Mouse (Mus musculus): ENCODE results near the gene Pla2g16.

The Pla2g16 gene

DNA sequence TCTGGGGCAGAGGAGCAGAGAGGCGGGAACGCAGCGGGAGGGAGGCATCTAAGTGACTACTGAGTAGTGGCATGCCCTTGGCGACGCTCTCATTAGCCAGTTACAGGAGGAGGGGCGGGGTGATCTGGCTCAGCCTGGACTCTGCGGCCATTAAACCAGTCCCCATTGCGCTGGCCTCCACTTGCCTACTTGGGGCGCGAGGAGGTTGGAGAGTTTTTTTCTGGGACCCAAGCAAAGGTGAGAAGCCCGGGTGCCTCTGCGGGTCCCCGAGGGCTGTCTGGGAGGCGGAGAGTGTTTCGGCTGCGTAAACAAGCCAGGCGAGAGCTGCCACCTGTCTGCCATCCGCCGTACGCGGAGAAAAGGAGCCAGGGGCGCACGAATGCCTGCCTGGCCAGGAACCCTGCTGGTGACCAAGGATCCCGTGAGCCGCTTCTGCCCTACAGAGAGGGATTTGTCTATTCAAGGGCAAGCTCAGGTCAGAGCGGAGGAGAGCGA is at the start of gene Pla2g16:
Pla2g16 (plus strand) TSS at position 132 of the 495 bp plus-strand sequence.
- peak; percentile 63 for DNase-seq (ENCODE audit: low read depth)

DNA sequence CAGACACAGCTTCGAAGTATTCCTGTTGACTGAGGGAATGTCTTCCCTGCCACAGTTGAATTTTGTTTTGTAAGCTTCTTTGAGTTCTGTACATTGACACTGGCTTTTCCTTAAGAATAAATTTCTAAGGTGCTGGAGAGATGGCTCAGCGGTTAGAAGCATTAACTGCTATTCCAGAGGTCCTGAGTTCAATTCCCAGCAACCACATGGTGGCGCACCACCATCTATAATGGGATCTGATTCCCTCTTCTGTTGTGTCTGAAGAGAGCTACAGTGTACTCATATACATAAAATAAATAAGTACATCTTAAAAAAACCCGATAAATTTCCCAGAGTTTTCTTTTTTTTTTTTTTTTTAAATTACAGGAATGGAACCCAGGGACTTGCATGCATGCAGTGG is 49.2 kb upstream of the Pla2g16 start:
- no peak for DNase-seq (ENCODE audit: low read depth)

DNA sequence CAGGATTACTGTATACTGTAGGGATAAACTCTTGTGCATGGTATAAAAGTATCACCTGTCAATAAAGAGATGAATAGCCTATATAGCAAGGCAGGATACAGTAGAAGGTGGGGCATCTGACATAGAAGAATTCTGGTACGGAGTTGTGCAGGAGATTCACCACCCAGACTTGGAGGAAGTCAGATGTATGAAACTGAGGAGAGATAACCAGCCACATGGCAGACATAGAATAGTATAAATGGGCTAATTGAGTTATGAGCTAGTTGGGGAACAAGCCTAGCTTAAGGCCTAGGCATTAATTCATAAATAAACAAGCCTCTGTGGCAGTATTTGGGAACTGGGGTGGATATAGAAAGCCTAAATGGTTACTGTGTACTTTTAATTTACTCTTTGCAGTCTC is 40.8 kb upstream of the Pla2g16 start:
- no peak for DNase-seq (ENCODE audit: low read depth)

DNA sequence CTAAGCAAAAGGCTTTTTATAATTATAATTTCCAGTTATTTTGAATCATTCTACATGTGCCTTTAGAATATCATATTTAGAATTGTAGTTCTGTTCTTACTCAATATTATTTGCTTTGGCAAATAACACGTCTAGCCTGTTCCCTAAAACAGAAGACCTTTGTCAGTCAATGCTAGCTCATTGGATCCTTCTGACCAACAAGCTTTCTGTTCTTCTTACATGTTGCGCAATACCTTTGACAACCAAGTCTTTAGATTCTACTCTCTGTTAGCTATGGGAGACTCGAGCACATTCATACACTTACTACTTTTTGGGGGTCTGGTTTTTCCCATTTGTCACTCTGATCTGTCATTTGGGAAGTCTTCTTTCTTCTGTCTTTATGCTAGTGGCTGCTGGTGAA is 35.6 kb upstream of the Pla2g16 start:
- no peak for DNase-seq (ENCODE audit: low read depth)

DNA sequence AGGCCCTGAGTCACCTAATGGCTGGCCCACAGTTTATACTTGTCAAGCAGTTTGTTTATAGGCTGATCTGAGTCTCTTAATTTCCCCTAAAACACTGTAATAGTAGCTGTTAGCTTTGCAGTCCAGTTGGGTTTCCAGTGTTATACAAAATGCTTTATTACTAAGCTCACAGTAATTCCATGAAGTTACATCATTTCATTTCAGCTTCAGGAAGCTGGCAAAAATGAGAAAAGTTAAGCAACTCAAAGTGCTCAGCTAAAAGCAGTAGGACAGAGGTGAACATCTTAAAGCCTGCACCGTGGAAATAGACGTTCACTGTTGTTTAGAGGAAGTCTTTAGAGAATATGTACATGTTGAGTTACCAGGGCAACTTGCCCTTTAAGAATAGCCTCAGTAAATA is 34.4 kb upstream of the Pla2g16 start:
- no peak for DNase-seq (ENCODE audit: low read depth)

DNA sequence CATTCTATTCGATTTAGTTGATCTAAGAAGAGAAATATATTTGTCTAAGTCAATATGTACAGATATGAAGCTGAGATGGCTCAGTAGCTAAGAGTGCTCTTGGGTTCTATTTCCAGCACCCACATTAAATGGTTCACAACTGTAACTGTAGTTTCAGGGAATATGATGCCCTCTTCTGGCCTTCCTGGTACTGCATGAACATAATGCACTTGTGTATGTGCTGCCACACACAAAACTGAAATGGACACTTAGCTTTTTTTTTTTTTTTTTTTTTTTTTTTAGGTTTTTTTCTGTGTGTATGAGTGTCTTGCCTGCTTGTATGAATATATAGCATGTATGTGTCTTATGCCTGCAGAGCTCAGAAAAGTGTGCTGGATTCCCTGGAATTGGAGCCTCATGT is 34.0 kb upstream of the Pla2g16 start:
- peak; percentile 31 for DNase-seq (ENCODE audit: low read depth)

DNA sequence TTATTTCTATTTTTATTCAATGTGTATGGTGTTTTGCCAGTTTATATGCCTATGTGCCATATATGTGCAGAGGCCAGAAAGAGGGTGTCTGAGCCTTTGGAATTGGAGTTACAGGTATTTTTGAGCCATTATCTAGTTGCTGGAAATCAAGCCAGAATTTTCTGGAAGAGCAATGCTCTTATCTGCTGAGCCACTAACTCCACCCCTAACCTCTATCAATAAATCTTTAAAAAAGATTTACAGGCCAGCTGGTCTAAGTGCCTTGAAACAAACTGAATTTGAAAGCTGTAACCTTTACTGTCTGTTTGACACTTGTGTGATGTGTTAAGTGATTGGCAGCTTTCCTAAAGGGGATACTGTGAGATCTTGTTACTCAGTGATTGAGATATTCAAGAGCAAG is 33.5 kb upstream of the Pla2g16 start:
- no peak for DNase-seq (ENCODE audit: low read depth)

DNA sequence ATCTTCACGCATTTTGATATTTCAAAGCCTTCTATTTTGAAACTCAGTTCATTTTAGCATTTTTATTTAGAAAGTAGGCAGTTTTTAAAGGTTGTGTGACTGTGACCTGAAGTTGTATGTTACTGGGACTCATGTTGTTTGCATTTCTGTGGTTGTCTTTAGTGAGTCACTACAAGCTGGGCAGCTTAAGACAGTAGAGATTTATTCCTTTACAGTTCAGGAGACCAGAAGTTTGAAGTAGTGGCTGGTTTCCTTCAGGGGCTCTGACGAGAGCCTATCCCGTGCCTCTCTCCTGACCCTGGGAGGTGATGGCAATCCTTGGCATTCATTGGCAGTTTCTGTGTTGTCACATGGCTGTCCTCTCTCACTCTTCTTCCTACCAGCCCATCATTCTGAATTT is 32.4 kb upstream of the Pla2g16 start:
- DNase-seq (ENCODE audit: low read depth) = no peak

DNA sequence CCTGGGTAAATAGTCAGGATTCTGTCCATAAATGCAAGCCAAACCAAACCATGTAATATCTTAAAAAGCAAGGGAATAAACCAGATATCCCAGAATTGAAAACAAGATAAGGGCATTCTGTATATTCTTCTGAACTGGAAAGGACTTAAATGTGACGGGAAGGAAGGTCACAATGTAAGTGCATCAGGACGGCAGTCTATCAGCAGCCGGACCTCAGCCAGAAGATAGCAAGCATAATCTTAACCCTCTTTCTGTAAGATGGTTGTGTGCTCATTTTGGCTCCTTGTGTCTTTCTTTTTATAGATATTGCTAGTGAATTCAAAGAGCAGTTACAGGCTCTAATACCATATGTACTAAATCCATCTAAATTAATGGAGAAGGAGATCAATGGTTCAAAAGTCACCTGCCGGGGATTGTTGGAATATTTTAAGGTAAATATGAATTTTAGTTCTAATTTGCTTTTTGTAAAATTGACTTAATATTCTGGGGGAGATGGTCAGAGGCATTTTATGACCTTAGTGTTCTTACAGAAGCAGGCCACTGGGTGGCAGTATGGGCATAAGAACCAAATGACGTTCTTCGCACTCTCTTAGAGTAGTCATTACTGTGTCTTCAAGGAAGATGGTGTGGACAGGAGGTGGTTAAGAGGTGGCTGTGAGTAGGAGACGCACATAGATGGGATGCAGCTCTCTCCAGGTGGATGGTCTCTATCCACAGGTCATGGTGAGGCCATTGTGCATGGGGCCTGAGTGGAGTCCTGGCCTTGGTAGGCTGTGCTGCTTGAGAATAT is 28.4 kb upstream of the Pla2g16 start:
- DNase-seq (ENCODE audit: low read depth) = peak; percentile 77

DNA sequence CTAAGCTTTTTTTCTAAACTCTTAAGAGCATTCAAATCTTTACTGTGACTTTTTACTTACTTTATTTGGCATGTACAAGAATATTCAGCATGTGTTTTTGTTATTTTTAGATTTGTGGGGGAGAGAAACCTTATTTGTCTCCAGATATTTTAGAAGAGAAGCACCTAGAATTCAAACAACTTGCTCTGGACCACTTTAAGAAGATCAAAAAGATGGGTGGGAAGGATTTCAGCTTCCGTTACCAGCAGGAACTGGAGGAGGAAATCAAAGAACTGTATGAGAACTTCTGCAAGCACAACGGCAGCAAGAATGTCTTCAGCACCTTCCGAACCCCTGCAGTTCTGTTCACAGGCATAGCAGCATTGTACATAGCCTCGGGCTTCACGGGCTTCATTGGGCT is 25.4 kb upstream of the Pla2g16 start:
- no peak for DNase-seq (ENCODE audit: low read depth)

DNA sequence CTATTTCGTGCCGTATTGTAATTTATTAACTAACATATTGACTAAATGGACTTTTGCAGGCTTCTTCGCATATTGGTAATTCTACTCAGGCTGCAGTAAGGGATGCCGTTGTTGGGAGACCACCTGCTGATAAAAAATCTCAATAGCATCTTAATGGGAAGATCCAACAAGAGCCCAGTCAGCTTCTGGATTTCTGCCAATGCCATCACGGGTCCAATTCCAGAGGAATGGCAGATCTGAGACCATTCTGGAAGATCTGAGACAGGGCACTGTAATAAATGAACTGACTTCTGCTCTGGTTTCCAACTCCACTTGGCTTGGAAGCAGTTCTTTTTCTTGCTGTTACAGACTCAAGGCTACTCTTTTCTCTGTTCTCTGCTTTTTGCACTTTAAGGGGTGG is 23.4 kb upstream of the Pla2g16 start:
- no peak for DNase-seq (ENCODE audit: low read depth)

DNA sequence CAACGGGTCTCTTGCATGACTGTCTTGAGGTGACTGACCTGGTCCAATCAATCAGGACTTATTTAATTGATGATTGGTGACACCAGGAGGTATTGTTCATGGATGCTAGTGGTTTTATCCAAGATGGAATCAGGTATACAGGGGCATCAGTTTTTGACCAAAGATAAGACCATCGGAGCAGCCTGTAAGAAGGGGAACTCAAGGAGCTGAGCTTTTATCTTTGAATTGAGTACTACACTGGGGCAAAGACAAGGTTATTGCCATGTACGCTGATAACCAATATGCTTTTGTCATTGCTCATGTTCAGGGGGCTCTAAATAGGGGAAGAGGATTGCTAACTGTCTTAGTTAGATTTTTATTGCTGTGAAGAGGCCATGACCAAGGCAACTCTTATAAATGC is 8.3 kb upstream of the Pla2g16 start:
- DNase-seq (ENCODE audit: low read depth) = no peak

DNA sequence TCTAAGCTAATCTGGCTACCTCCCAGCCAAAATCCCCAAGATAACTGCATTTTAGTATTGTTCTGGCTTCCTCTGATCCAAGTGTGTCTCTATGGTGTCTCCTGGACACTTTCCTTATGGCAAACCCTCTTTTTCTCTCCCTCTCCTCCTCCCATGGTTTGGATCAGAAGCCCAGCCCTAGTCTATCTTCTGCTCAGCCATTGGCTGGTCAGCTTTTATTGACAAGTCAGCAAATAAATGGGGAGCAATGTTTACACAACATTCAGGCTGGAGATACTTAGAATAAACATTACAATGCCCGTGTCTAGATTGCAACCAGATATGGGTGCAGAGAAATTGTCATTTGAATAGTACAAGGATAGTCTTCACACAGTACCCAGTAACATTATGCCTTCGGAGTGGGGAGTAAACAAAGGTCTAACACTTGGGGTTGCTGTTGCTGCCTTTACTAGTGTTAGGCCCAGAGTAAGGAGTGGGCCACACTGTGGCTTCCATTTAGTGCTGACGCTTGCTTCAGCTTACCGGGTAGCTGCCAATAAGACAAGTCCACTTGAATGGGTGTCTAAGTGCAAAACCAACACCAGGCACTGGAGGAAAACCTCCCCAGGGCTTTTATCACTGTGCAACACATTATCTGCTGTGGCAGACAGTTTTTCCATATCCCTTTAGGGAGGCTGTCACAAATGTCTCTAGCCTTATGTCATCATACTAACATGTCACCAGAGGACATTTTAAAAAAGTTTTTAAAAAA is 5.5 kb upstream of the Pla2g16 start:
- no peak for DNase-seq (ENCODE audit: low read depth)

DNA sequence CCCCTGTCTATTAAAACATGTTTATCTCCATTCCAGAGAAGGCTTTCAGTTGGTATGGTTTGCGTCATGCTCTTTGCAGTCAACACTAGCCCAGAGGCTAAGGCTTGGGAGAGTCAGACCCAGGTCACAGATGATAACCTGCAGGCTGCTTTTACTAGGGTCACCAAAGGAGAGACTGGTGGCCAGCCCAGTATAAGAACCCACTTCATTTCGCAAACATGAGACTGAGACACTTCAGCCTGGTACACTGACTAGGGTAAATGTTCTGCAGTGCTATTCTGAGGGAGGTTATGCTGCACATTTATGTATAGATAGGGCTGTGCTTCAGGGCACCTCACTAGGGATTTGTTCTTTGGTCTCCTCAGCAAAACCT is 5.0 kb upstream of the Pla2g16 start:
- no peak for DNase-seq (ENCODE audit: low read depth)

DNA sequence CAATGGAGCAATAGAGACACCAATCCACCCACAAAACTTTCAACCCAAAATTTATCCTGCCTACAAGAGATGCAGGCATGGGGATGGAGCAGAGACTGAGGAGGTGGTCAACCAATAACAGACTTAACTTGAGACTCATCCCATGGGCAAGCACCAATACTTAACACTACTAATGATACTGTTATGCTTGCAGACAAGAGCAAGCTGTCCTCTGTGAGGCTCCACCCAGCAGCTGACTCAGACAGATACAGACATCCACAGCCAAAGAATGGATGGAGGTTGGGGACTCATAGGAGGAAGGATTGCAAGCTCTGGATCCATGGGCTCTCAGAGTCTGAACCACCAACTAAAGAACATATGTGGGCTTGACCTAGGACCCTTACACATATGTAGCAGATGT is 3.8 kb upstream of the Pla2g16 start:
- no peak for DNase-seq (ENCODE audit: low read depth)

DNA sequence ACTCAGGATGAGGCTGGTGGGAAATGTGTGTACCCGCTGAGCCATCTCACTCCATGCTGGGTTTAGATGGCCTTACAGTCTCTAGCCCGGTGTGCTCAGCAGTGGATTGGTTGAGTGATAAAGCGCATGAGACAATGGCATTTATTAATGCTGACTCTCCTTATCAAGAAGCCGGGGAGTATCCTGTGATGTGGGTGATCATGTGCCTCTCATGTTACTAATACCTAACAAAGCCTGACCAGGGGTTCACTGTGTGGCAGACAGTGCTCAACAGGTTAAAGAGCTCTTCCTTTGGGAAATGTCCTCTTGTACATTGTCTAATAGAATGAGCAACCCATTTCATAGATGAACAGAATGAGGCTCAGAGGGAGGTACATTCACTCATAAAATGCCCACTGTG is 2.4 kb upstream of the Pla2g16 start:
- DNase-seq (ENCODE audit: low read depth) = no peak

DNA sequence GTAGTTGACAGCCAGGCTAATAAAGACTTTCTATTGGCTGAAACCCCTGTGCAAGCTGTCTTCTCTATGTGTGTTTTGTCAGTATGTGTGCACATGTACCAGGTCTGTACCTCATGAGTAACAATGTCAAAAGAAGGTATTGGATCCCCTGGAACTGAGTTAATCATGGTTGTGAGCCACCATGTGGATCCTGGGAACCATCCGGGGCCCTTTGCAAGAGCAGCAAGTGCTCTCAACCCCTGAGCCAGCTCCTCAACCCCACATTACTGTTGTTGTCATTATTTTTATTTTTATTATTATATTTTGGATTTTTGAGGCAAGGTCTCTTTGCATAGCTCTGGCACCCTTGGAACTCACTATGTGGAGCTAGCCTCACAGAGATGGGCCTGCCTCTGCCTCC is 618 bp upstream of the Pla2g16 start:
- no peak for DNase-seq (ENCODE audit: low read depth)

DNA sequence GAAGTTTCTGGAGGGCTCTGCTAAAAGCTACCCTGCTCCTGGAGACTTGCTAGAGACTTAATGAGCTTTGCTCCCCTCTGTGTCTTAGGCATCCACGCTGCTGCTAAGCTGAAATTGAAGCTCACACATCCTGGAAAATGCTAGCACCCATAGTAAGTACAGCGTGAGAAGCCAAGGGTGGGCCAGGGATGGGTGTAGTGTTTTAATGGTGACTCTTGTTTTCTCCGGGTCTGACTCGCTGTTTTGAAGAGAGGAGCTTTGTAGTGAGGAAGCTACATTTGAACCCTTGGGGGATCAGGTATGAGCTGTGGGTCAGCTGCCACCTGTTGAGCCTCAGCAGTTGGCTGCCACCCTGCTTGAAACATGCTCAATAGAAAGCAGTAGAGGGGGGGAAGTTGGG is 585 bp downstream of the Pla2g16 start:
- no peak for DNase-seq (ENCODE audit: low read depth)

DNA sequence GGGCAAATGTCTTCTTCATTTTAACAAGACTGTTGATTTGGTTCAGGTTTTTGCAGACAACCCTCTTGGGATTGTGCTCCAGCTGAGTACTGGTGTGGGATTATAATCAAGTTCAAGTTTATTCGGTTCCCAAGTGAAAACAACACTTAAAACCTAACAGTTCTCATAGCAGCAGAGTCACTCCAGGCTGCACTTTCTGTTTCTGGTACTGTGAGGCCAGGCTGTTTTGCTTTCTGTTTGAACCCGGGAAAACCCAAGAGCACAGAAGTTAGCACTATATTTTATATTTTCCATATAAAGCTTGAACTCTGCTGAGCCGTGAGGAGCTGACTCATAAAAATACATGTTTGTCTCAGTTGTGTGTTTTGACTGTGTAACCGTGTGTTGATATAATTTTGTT is 1.4 kb downstream of the Pla2g16 start:
- peak; percentile 41 for DNase-seq (ENCODE audit: low read depth)

DNA sequence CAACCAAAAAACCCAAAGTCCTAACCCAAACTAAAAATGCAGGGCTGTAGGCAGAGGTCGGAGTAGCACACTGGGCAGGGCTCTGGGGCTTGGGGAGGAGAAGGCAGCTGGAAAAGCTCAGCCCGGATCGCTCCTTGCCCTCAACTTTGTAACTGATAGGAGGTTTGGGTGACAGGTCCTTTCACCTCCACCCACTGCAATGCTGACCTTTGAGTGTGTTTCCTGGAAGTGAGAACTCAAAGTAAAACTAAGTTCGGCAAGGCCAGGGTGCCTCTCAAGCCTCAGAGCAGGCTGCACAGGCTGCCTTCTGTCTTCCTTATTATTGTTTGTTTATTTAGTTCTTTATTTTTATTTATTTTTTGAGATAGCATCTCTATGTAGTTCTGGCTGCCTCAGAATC is 2.7 kb downstream of the Pla2g16 start:
- DNase-seq (ENCODE audit: low read depth) = no peak

DNA sequence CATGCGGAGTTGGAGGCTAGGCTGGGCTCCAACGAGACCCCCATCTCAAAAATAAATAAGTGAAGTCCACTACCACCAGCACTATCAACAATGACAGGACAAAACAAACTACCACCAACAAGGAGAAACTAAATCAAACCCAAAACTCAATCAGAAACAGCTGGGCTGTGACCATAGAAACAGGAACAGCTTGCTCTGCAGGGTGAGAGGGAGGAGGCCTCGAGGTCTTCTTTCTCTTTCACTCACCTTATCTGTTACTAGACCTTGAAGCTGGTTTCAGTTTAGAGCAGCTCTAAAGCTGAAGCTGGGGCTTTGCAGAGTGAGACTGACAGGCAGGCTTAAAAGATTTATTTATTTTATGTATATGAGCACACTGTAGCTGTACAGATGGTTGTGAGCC is 4.2 kb downstream of the Pla2g16 start:
- peak; percentile 13 for DNase-seq (ENCODE audit: low read depth)

DNA sequence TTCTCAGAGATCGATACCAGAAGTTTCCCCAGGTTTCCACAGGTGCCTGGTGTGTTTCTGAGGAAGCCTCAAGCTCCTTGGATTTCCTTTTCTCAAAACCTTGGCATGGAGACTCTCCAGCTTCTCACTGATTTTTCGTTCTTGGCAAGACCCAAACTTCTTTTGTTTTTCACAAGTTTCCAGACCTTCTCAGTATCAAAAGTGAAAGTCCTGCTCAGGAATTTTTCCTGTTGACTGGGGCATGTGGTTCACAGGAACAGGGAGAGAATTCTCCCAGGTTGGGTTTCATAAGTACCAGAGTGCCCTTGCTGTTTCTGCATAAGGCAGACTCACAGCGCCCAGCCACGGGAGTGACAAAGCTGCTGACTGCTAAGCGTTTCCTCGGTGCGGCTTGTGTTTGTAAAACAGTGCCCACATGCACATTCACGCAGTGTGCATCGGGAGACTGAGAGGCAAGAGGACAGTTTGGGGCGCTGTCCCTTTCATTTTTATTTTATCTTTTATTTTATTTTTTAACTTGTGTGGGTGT is 5.4 kb downstream of the Pla2g16 start:
- no peak for DNase-seq (ENCODE audit: low read depth)

DNA sequence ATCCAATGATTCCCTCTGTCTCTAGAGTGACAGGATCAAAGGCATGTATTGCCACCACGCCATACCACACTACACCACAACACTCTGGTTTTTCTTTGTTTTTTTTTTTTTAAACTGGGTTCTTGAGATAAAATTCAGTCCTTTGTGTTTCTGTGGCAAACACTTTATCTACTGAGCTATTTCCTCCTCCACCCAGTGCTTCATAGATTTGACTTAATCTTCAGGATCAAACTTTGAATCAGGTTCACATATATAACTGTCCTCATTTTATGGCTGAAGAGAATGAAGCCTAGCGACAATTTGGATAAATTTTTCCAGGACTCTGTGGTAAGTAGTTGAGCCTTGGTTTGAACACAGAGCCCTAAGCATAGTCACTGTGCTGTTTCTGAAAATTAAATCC is 6.4 kb downstream of the Pla2g16 start:
- no peak for DNase-seq (ENCODE audit: low read depth)
